Mouse (Mus musculus): ENCODE data around the gene Ccr10. TPM values are rescaled to one million over a fixed set of nuclear protein-coding genes. Genes with fewer than 3 reads are reported as not detected.

Ccr10 gene
- polyA plus RNA-seq, 1 experiment from 2014 or later: 0.06 TPM

DNA sequence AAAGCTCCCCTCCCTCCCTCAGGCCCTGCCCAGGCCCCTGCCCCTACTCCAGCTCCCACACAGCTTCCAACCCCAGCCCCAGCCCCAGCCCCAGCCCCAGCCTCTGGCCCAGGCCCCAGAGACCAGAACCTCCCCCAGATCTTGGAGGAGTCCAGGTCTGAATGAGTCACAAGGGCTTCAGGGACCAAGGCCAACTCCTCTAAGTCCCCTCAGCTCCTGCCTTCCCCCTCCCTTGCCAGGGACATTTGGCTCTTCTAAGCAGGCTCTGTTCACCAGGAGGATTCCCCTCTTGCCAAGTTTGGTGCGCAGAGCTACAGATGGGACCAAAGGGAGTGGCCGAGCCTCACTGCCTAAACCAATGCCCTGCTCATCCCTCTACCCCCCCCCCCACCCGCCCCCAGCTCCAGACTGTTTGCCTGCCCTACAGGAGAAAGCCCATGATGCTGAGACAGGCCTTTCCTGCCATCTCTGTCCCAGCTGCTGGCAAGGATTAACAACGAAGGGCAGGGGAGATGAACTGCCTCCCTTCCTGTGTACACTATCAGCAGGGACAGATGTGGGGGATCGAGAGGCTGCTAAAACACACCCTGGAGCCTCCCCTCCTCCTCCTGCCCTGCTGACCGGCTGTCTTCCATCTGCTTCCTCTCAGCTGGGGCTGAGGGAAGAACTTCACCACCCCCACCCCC is 14.4 kb upstream of the Ccr10 start:
- H3K9ac ChIP-seq (replicated peaks; ENCODE audit: low read depth): 0 out of 2 replicates have a peak overlapping the region, but pooled peaks have one; percentile 13
- no peak overlapping the region for H3K4me3 ChIP-seq (ENCODE audit: low read depth, low read length)
- H3K27me3 ChIP-seq (replicated peaks; ENCODE audit: insufficient read depth, low read length): no peaks in the 10 kb centered on the region
- DNase-seq (ENCODE audit: low spot score) (peak; percentile 93), ATAC-seq (peak; percentile 85)
- no peaks in the 10 kb centered on the region for H3K9me3 ChIP-seq (ENCODE audit: low read length)
- H3K4me2 ChIP-seq (replicated peaks; ENCODE audit: low read depth, low read length): no peak overlapping the region
- H3K4me1 ChIP-seq (ENCODE audit: insufficient read depth, low read depth, low read length): no peaks in the 10 kb centered on the region; the same call in 1 of the 2 replicates
- 13% methylated on average over 5 of the region's 6 CpGs for WGBS
- peak overlapping the region; percentile 71 for H3K27ac ChIP-seq (ENCODE audit: low read length)
- peaks cover 4% of the 10 kb centered on the region; the same call in 1 of the 2 replicates for H3K36me3 ChIP-seq (ENCODE audit: insufficient read depth, low read length)
- TF ChIP-seq EP300 (IDR thresholded peaks at IDR 0.05) (no peak), CTCF (IDR thresholded peaks at IDR 0.05) (no peak)

DNA sequence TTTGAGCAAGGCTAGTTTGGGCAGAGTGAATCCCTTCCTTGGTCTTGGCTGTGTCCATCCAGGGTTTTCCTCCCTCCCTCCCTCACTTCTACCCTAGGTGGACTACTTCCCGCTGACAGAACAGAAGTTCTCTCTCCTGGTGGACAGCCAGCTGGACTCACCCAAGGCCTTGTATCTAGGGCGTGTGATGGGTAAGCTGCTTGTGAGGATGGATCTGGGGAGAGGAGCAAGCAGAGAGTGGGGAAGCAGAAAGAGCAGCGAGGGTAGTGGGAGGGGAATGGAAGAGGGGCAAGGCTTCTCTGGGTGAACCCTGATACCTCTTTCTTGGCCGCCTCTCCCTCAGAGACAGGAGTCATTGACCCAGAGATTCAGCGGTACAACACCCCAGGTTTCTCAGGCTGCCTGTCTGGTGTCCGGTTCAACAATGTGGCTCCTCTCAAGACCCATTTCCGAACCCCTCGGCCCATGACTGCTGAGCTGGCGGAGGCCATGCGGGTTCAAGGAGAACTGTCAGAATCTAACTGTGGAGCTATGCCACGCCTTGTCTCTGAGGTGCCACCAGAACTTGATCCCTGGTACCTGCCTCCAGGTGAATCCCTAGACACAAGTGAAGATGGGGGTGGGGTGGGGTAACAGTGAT is 13.0 kb upstream of the Ccr10 start:
- no peaks in the 10 kb centered on the region for H3K9me3 ChIP-seq (ENCODE audit: low read length)
- no peaks in the 10 kb centered on the region for H3K36me3 ChIP-seq (ENCODE audit: insufficient read depth, low read length)
- no peak overlapping the region for H3K27ac ChIP-seq (ENCODE audit: low read length)
- TF ChIP-seq EP300 (IDR thresholded peaks at IDR 0.05) (no peak), CTCF (IDR thresholded peaks at IDR 0.05) (no peak)
- DNase-seq (ENCODE audit: low spot score) (no peak), ATAC-seq (no peak)
- no peak overlapping the region for H3K9ac ChIP-seq (replicated peaks; ENCODE audit: low read depth)
- no peaks in the 10 kb centered on the region for H3K27me3 ChIP-seq (replicated peaks; ENCODE audit: insufficient read depth, low read length)
- no peaks in the 10 kb centered on the region; the same call in 1 of the 2 replicates for H3K4me1 ChIP-seq (ENCODE audit: insufficient read depth, low read depth, low read length)
- H3K4me2 ChIP-seq (replicated peaks; ENCODE audit: low read depth, low read length): no peak overlapping the region
- WGBS: 86% methylated on average over 11 of the region's 11 CpGs
- H3K4me3 ChIP-seq (ENCODE audit: low read depth, low read length): no peak overlapping the region

DNA sequence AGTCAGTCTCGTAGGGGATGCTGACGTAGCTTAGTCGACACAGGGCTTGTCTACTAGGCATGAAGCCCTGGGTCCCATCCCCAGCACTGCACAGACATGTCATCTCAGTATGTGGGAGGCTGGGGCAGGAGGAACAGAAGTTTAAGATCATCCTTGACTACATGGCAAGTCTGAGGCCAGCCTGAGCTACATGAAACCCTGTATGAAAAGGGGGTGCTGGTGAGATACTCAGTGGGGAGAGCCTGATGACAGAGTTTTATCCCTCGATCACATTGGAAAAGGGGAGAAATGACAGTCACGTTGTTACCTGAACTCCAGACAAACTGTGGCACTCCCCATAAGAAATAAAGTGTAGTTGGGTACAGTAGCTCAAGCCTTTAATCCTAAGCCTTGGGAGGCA is 12.3 kb upstream of the Ccr10 start:
- no peaks in the 10 kb centered on the region for H3K27me3 ChIP-seq (replicated peaks; ENCODE audit: insufficient read depth, low read length)
- no peak for ATAC-seq
- no peak overlapping the region for H3K9ac ChIP-seq (replicated peaks; ENCODE audit: low read depth)
- no peak overlapping the region for H3K4me2 ChIP-seq (replicated peaks; ENCODE audit: low read depth, low read length)
- H3K4me1 ChIP-seq (ENCODE audit: insufficient read depth, low read depth, low read length): no peaks in the 10 kb centered on the region; the same call in 1 of the 2 replicates
- no peaks in the 10 kb centered on the region for H3K9me3 ChIP-seq (ENCODE audit: low read length)
- H3K36me3 ChIP-seq (ENCODE audit: insufficient read depth, low read length): no peaks in the 10 kb centered on the region
- no peak overlapping the region for H3K27ac ChIP-seq (ENCODE audit: low read length)
- WGBS: 91% methylated on average over 5 of the region's 5 CpGs
- no peak overlapping the region for H3K4me3 ChIP-seq (ENCODE audit: low read depth, low read length)
- TF ChIP-seq EP300 (IDR thresholded peaks at IDR 0.05) (no peak), CTCF (IDR thresholded peaks at IDR 0.05) (no peak)
- DNase-seq (ENCODE audit: low spot score): no peak

DNA sequence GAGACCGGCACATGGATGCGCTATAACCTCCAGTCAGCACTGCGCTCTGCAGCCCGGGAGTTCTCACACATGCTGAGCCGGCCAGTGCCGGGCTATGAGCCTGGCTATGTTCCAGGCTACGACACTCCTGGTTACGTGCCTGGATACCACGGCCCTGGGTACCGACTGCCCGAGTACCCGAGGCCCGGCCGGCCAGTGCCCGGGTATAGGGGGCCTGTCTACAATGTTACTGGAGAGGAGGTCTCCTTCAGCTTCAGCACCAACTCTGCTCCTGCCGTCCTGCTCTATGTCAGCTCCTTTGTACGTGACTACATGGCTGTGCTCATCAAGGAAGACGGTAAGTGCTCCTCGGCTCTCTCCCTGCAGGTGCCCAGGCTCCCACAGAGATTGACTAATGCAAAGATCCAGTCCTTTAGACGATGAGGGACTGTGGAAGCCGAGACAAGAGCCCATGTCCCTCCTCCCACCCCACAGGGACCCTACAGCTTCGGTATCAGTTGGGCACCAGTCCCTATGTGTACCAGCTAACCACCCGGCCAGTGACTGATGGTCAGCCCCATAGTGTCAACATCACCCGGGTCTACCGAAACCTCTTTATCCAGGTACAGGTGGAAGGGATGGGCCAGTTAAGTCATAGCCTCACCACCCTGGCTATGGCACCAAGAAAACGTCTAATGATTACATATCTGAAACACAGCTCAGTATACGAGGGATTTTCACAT is 11.4 kb upstream of the Ccr10 start:
- ATAC-seq (no peak), DNase-seq (ENCODE audit: low spot score) (no peak)
- Histone ChIP-seq H3K4me1 (ENCODE audit: insufficient read depth, low read depth, low read length) (no peaks in the 10 kb centered on the region; the same call in 1 of the 2 replicates), H3K36me3 (ENCODE audit: insufficient read depth, low read length) (no peaks in the 10 kb centered on the region), H3K9ac (replicated peaks; ENCODE audit: low read depth) (no peak overlapping the region), H3K4me2 (replicated peaks; ENCODE audit: low read depth, low read length) (no peak overlapping the region), H3K27me3 (replicated peaks; ENCODE audit: insufficient read depth, low read length) (no peaks in the 10 kb centered on the region), H3K9me3 (ENCODE audit: low read length) (no peaks in the 10 kb centered on the region), H3K27ac (ENCODE audit: low read length) (no peak overlapping the region), H3K4me3 (ENCODE audit: low read depth, low read length) (no peak overlapping the region)
- WGBS: 83% methylated on average over 27 of the region's 27 CpGs
- TF ChIP-seq EP300 (IDR thresholded peaks at IDR 0.05) (no peak), CTCF (IDR thresholded peaks at IDR 0.05) (no peak)

DNA sequence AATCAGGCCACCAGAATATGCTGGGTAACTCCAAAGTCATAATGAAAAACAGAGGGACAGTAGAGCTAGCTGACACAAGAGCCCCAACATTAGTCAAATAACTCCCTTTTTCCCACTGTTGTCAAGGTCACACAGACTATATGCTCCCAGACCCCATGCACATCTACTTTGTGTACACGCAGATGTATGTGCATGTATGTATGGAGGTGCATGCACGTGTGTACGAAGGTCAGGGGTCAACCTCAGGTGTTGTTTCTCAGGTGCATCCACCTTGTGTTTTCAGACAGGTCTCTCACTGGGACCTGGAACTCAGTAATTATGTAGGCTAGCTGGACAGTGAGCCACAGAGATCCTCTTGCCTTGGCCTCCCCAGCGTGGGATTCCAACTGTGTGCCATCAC is 10.2 kb upstream of the Ccr10 start:
- Histone ChIP-seq H3K9ac (replicated peaks; ENCODE audit: low read depth) (no peak overlapping the region), H3K4me3 (ENCODE audit: low read depth, low read length) (no peak overlapping the region), H3K9me3 (ENCODE audit: low read length) (no peaks in the 10 kb centered on the region), H3K27ac (ENCODE audit: low read length) (no peak overlapping the region), H3K4me2 (replicated peaks; ENCODE audit: low read depth, low read length) (no peak overlapping the region), H3K4me1 (ENCODE audit: insufficient read depth, low read depth, low read length) (no peaks in the 10 kb centered on the region; the same call in 1 of the 2 replicates), H3K36me3 (ENCODE audit: insufficient read depth, low read length) (no peaks in the 10 kb centered on the region), H3K27me3 (replicated peaks; ENCODE audit: insufficient read depth, low read length) (no peaks in the 10 kb centered on the region)
- no peak for TF ChIP-seq EP300 (IDR thresholded peaks at IDR 0.05)
- no peak for TF ChIP-seq CTCF (IDR thresholded peaks at IDR 0.05)
- ATAC-seq: no peak
- 93% methylated on average over 4 of the region's 4 CpGs for WGBS
- no peak for DNase-seq (ENCODE audit: low spot score)

DNA sequence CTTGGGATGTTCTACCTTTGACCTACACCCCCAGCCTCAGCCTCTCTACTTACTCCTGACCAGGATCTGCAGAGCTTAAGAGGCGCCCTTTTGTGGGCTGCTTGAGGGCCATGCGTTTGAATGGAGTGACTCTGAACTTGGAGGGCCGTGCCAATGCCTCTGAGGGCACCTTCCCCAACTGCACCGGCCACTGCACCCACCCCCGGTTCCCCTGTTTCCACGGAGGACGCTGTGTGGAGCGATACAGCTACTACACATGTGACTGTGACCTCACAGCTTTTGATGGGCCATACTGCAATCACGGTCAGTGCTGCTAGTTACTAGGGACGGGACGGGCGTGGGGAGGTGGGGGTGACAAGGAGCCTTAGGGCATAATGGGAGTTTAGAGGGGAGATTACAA is 9.7 kb upstream of the Ccr10 start:
- Histone ChIP-seq H3K4me1 (ENCODE audit: insufficient read depth, low read depth, low read length) (no peaks in the 10 kb centered on the region; the same call in 1 of the 2 replicates), H3K4me3 (ENCODE audit: low read depth, low read length) (no peak overlapping the region), H3K36me3 (ENCODE audit: insufficient read depth, low read length) (no peaks in the 10 kb centered on the region), H3K4me2 (replicated peaks; ENCODE audit: low read depth, low read length) (no peak overlapping the region), H3K9ac (replicated peaks; ENCODE audit: low read depth) (no peak overlapping the region), H3K27me3 (replicated peaks; ENCODE audit: insufficient read depth, low read length) (no peaks in the 10 kb centered on the region), H3K9me3 (ENCODE audit: low read length) (no peaks in the 10 kb centered on the region), H3K27ac (ENCODE audit: low read length) (no peak overlapping the region)
- no peak for DNase-seq (ENCODE audit: low spot score)
- WGBS: 84% methylated on average over 12 of the region's 12 CpGs
- ATAC-seq: no peak
- TF ChIP-seq CTCF (IDR thresholded peaks at IDR 0.05): no peak
- no peak for TF ChIP-seq EP300 (IDR thresholded peaks at IDR 0.05)
